Mouse (Mus musculus) layer of hippocampus, adult 2 months (tissue): ENCODE results near the gene Atpif1. TPM values are rescaled to one million over a fixed set of nuclear protein-coding genes. Genes with fewer than 3 reads are reported as not detected.
"Not testable (repeated sequence)": the region's sequence is repeated elsewhere in the genome, so short reads cannot be mapped to it uniquely, and the experiment has no call there.

ENCODE experiments used
- DNase-seq, 2 experiments: peaks; one replicate each; pipeline ENCODE4 v3.0.0; 2022; ENCODE audit warnings: low spot score in 2 of 2
- H3K27ac ChIP-seq: fragments of 200-600 bp; 2 replicates; pipeline ENCODE4 v1.8.1; 2022
- H3K4me3 ChIP-seq: fragments of 200-600 bp; 2 replicates; pipeline ENCODE4 v1.8.1; 2022; ENCODE audit warnings: mild to moderate bottlenecking
- CTCF ChIP-seq: fragments of 200-600 bp; conservative IDR thresholded peaks from 2 replicates; pipeline ENCODE4 v1.8.1; 2022; ENCODE audit warnings: antibody characterized with exemption, mild to moderate bottlenecking, moderate library complexity
- total RNA-seq, 2 experiments: library from RNA; stranded (reverse); gene quantifications; 2 replicates each; pipeline ENCODE4 v1.2.3; 2021

Atpif1 gene
- total RNA-seq, 2 experiments from 2014 or later: 416 to 419 TPM

DNA sequence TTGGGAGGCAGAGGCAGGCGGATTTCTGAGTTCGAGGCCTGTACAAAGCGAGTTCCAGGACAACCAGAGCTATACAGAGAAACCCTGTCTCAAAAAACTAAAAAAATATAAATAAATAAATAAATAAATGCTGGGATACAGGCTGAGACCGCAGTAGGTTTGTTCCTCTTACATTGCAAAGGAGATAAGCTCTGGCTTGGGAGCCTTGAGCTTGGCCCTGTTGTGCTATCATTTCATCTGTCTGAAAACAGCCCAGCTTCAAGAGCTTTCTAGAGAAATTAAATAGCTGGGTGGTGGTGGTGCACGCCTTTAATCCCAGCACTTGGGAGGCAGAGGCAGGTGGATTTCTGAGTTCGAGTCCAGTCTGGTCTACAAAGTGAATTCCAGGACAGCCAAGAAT lies 31.8 kb downstream of the Atpif1 start:
- no peak for DNase-seq
- TF ChIP-seq CTCF: no peak
- no peak overlapping the region for H3K27ac ChIP-seq
- H3K4me3 ChIP-seq: no peak overlapping the region

DNA sequence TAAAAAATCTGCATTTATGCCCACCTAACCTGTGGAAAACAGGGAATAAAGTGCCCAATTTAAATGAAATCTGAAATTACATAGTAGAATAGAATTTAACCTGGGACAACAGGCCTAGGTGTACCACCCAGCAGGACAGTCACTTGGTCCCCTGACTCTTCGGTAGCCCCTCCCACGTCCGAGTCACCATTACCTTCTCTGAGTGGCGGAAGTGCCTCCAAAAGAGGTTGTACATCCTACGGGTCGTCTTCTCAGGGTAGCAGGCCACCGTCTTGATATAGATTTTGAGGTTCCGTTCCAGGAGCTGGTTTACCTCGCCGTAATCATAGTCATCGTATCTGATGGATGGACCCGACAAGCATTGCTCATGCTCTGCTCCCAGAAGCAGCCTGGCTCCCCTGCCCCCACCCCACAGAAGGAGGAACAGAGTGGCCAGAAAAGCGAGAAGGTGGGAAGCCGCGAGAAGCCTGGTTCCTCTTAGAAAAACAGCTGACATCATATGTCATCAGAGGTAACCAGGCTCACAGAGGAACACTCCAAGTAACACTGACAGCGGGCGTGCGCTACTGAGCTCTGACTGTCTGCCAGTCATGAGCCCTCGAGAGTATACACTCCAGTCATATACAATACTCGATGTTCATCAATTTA lies 39.1 kb downstream of the Atpif1 start:
- peak in 1 of 2 experiments; percentile 38 for DNase-seq
- TF ChIP-seq CTCF: no peak
- Histone ChIP-seq H3K4me3 (no peak overlapping the region), H3K27ac (peak overlapping the region; percentile 18; the same call in 1 of the 2 replicates)

DNA sequence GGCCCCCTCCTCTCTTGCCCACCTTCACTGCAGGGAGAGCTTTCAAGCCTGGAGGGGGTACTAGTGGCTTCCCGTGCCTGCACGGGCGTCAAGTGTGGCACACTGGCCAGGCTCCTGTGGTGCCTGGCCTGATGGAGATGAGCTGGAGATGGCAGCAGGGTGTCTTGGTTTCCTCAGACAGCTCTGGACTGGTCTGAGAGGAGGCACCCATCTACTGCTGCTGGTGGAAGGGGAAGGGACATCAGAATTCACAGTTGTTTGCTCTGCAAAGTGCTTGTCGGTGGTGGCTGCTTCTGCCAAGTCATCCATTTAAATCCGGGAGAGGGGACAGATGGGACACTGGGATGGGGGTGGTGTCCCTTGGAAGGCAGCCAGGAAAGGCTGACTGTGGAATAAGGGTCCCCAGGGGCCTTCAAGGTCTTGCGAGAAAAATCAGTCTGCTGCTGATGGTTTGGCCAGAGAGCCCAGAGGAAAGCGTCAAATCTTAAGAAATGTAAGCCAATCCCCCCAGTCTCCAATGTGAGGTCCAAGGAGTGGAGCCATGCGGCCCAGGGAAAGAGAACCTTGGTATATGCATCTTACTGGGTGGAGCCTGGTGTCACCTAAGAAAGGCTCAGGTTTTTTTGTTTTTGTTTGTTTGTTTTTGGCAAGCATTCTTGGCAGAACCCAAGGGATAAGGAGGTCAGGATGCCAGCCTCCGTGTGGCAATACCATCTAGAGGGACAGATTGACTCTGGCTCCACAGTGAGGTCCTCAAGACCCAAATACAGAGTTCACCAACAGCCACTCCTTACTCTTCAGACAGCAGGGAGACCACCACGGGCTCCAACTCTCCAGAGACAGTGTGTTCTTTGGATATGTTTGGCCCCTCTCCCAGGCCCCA lies 41.0 kb downstream of the Atpif1 start:
- Histone ChIP-seq H3K4me3 (no peak overlapping the region), H3K27ac (peak overlapping the region; percentile 61)
- DNase-seq: peak; percentile 12 to 56
- no peak for TF ChIP-seq CTCF

DNA sequence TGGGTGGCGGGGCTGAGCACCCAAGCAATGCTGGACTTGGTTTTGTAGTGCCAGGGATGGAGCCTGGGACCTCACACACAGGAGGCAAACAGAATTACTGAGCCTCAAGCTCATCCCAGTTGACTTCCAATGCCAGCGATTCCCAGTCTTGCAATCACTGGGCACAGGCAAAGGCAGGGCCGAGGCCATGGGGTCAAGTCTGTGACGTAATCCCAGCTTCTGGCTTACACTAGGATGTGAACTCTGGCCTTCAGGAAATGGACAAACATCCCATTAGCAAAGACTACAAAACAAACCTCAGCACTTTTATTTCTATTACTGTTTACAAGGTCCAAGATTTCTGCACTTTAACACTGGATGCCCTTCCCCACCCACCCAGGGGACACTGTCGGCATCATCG lies 41.7 kb downstream of the Atpif1 start:
- no peak for TF ChIP-seq CTCF
- no peak overlapping the region for H3K4me3 ChIP-seq
- no peak for DNase-seq
- peak overlapping the region; percentile 61 for H3K27ac ChIP-seq

DNA sequence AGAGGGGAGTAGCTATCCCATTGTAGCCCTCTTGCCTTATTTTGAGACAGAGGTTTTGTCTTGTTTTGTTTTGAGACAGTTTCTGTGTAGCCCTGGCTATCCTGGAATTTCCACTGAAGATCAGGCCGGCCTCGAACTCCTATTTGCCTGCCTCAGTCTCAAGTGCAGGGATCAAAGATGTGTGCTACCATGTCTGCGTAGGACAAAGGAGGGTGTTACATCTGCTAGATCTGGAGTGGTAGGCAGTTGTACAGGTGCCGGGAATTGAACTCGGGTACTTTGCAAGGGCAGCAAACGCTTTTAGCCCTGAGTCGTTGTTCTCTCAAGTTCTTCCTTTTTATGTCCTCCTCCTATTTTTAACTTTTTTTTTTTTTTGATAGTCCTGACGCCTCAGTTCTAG lies 42.4 kb downstream of the Atpif1 start:
- no peak overlapping the region for H3K4me3 ChIP-seq
- no peak for DNase-seq
- no peak overlapping the region for H3K27ac ChIP-seq
- no peak for TF ChIP-seq CTCF

DNA sequence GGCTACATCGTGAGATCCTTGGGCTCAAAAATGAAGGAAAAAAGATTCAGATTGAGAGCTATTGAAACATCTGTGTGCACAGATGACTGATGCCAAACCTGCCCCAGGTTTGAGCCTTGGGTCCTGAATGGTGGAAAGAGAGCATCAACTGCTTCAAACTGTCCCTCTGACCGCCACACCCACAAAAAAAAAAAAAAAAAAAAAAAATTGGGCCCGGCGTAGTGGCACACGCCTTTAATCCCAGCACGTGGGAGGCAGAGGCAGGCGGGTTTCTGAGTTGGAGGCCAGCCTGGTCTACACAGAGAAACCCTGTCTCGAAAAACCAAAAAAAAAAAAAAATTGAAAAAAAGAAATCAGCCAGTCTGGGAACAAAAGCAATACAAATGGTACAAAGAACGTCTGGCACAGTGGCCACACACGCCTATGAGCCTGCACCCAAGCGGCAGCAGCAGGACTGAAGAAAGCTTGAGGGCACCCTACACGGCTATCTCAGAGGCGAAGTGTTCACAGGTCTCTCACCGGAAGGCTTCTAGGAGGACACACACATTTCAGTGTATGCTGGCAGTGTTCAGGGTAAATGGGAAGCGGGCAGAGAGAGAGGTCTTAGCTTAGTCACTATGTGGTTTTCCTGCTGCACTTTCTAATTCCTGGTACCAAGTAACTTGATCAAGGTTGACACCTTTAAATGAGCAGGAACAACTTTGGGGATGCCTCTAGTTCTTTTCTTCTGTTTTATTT lies 43.0 kb downstream of the Atpif1 start:
- Histone ChIP-seq H3K4me3 (no peak overlapping the region), H3K27ac (no peak overlapping the region)
- no peak for TF ChIP-seq CTCF
- no peak for DNase-seq

DNA sequence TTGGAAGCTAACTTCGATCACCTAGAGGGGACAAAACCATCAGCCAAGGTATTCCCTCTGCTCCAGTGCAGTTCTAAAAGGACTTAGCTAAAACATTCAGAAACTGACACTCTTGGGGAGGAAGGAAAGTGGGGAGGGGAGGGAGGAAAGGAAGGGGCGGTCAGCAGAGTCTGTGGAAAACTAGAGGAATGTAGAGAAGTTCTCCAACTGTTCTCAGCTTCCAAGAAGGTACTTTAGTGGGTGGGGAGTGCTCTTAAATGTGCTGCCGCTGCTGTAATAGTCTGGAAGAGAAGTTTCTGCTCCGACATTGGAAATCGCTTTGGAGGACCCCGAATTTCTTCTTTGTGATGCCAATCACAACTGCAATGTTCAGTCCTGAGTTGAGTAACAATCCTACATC lies 44.5 kb downstream of the Atpif1 start:
- H3K4me3 ChIP-seq: no peak overlapping the region
- H3K27ac ChIP-seq: no peak overlapping the region
- no peak for TF ChIP-seq CTCF
- no peak for DNase-seq

DNA sequence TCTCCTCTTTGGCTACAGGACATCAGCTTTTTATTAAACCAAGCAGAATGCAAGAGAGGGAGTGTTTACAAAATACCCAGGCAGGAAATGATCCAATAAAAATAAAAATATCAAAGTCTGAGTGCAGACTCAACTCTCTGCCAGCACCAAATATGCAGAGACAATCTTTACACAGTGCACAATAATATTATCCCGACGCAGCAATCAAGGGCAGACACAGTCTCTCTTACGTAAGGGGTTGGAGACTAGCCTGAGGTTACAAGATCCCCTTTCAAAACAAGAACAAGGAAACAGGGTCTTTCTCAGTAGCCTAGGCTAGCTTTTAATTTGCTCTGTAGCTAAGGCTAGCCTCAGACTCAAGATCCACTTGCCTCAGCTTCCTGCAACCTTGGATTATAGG lies 44.9 kb downstream of the Atpif1 start:
- TF ChIP-seq CTCF: no peak
- no peak for DNase-seq
- Histone ChIP-seq H3K4me3 (no peak overlapping the region), H3K27ac (no peak overlapping the region)

DNA sequence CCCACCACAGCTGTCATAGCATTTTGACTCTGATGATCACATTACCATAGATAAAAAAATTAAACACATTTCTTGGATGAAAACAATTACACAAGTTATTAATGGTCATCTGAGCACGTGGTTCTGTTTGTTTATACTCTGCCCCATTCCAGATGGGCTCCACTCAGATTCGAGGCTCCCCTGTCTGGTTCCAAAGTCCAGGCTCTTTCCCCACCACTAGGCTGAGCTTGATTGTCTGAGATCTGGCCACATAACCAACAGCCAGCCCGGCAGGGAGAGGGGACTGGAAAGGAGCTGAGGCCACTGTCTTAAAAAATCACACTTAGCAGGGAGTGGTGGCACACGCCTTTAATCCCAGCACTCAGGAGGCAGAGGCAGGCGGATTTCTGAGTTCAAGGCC lies 48.6 kb downstream of the Atpif1 start:
- H3K27ac ChIP-seq: no peak overlapping the region
- H3K4me3 ChIP-seq: no peak overlapping the region
- TF ChIP-seq CTCF: no peak
- DNase-seq: no peak

DNA sequence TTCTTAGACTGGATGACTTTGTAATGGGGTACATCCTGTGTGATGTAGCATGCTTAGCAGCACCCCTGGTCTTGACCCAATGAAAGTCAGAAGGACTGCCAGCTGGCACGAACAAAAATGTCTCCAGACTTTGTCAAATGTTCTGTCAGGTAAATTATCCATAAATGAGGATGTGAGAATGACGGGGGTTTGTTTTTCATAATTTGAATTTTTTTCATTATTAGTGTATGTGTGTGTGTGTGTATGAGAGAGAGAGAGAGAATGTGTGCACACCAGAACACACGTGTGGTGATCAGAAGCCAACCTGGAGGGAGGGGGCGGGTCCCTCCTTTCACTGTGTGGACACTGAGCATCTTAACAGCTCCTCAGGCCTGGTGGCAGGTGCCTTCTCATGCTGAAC lies 49.2 kb downstream of the Atpif1 start:
- H3K4me3 ChIP-seq: no peak overlapping the region
- no peak overlapping the region for H3K27ac ChIP-seq
- no peak for TF ChIP-seq CTCF
- no peak for DNase-seq

DNA sequence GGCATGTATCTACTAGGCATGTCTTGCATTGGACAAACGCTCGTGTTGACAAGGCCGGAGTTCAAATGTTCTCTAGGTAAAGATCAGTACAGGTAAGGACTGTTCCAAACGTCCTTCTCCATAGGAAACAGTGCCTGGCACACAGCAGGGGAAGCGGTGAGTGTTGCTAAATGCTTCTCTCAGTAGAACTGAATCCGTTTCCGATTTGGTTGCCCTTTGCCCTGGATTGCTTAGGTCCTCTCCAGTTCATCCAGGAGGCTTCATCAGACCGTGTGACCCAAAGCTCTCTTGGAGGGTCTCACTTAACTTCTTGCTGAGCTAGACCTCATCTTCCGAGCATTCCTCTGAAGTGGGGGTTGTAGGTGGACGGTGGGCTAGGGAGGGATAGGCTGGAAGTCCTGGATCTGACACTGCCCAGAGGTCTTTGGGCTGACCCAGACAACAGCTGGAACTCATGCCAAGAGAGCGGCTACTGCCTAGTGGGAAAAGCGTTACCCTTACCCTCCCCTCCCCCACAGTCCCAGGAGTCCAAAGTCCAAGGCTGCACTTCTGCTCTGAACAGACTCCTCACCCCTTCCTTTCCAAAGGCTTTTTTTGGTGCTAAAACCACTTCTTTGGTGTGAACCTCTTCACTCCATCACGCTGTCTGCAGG lies 50.4 kb downstream of the Atpif1 start:
- no peak for TF ChIP-seq CTCF
- H3K4me3 ChIP-seq: no peak overlapping the region
- no peak for DNase-seq
- H3K27ac ChIP-seq: no peak overlapping the region

DNA sequence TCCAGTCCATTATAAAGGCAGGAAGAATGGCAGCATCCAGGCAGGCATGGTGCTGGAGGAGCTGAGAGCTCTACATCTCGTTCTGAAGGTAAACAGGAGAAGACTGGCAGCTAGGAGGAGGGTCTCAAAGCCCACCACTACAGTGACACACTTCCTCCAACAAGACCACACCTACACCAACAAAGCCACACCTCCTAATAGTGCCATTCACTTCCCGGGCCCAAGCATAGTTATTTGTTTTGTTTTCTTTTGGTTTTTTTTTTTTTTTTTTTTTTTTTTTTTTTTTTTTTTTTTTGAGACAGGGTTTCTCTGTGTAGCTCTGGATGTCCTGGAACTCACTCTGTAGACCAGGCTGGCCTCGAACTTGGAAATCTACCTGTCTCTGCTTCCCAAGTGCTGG lies 51.4 kb downstream of the Atpif1 start:
- H3K4me3 ChIP-seq, H3K27ac ChIP-seq, DNase-seq: not testable (repeated sequence)

Other genes starting within 250 kb of the Atpif1 start
- gene Rab42, start 230.3 kb downstream of the Atpif1 start, total RNA-seq: 1 to 10 TPM; 1.2 to 2.1 TPM
- 10 to 100 TPM; 20.7 to 26.0 TPM for gene Trnau1ap, start 204.1 kb downstream of the Atpif1 start, total RNA-seq
- 10 to 100 TPM; 12.8 to 13.6 TPM for gene Rcc1, start 180.1 kb downstream of the Atpif1 start, total RNA-seq
- 10 to 100 TPM; 10.6 to 11.4 TPM for gene Phactr4, start 111.2 kb downstream of the Atpif1 start, total RNA-seq
- 1 to 10 TPM; 8.7 to 9.4 TPM for gene Med18, start 69.7 kb downstream of the Atpif1 start, total RNA-seq
- gene Sesn2, start 23.2 kb downstream of the Atpif1 start, total RNA-seq: 10 to 100 TPM; 13.1 to 13.3 TPM
- 10 to 100 TPM; 87.9 to 92.9 TPM for gene Dnajc8, start 1.9 kb upstream of the Atpif1 start, total RNA-seq
- gene Ptafr, start 30.4 kb upstream of the Atpif1 start, total RNA-seq: 1 to 10 TPM; 1.0 to 1.1 TPM
- 10 to 100 TPM; 24.2 to 28.2 TPM for gene Eya3, start 105.3 kb upstream of the Atpif1 start, total RNA-seq
- 1 to 10 TPM; 3.1 to 3.6 TPM for gene Xkr8, start 198.9 kb upstream of the Atpif1 start, total RNA-seq
- gene Smpdl3b, start 223.6 kb upstream of the Atpif1 start, total RNA-seq: 1 to 10 TPM; 3.6 to 4.5 TPM
- 10 to 100 TPM; 11.9 to 16.0 TPM for gene Rpa2, start 234.7 kb upstream of the Atpif1 start, total RNA-seq